Mouse (Mus musculus) brain, embryonic 18.5 days (tissue): ENCODE measurements around the gene Gm10518.
"Not testable (repeated sequence)": the region's sequence is repeated elsewhere in the genome, so short reads cannot be mapped to it uniquely, and the experiment has no call there.

Experiments
- DNase-seq: peaks from one replicate; pipeline ENCODE4 v3.0.0-alpha.2; 2012; ENCODE audit warnings: low read depth, low spot score

Gene Gm10518

DNA sequence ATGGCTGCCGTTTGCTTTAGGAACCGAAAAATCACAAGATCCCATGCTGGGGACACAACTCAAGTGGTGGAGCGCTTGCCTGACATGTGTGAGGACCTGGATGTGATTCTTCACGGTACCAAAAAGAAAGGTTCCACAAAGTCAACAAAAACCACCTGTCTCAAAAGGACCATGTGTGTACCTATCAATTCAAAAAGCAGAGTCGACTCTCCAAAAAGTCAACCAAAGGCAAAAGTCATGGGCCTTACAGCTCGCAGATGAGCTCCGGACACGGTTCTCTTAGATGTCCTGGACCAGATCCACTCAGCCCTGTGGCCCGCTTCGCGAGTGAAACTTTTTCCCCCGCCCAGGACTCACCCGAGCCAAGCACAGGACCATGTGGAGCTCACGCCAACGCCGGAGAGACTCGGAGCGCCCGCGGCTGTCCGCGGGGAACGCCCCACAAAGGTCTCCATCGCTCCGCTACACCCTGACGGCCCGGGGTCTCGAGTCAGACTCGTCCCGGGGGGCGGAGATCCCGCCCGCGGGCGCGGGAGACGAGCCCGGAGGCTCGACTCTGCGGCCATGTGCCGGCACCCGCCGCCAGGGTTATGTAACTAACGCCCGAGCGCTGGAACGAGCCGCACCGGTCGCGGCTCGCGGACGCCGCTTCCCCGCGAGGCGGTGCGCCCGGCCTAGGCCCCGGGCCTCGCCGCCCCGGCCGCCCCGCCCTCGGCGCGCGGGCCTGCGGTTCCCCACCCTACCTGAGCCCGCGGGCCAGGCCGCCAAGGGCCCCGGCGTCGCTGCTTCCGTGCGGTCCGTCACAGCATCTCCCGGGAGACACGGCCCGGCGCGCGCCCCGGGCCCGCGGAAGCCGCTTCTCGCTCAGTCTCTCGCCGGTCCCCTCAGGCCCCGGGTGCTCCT, at the start of gene Gm10518:
Gm10518 (plus strand) TSS at position 767 of the 903 bp plus-strand sequence.
- no peak for DNase-seq

DNA sequence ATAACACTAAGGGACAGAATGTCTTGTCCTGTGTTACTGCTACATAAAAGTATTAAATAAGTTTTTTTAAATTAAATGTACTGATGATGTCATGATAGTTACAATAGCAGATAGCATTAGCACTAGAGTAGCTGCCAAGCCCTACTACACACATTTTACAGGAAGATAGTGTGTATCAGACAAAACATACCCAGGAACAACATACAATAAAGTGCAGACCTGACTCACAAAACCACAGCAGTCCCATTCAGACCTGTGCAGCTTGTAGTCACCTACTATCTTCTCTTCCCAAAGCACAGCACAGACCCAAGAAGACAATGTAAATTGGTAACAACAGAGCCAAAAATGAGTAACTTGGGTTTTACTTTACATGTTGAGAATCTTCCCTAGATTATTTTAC, 46.7 kb upstream of the Gm10518 start:
- no peak for DNase-seq

DNA sequence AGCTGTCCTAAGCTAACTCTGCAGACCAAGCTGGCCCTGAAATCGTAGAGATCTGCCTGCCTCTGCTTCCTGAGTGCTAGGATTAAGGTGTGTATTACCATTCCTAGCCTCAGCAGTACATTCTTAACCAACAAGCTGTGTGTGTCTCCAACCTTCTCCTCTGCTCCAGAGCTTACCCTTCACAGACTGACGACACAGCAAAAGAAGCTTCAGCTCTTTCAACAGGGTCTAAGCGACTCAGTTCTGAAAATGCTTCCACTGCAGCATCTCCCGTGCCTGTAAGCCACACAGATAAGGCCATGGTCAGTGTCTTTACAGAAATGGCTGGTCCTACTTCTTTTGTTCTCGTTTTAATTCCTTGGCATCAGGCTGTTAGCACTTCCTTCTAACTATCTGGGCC, 43.1 kb upstream of the Gm10518 start:
- no peak for DNase-seq

- no peak for DNase-seq
Observed at GRCm38 (mm10) chr1:179760553-179760952, 42.6 kb upstream of the Gm10518 start.

DNA sequence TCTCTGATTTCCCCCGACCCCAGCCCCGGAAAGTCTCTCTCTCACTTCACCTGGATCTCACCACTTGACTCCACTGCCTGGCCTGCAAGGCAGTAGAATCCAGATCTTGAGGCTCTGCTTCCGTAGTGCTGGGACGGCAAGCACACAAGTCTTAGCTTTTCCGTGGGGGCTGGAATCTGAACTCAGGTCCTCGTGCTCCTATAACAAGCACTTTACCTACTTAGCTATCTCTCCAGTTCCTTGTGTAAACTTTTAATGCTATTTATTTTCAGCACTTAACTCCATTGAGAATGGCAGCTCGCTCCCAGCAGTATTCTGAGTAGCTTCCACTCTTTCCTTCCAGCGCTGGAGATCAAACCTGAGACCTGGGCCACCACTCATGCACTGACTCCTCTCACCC, 26.3 kb upstream of the Gm10518 start:
- DNase-seq = no peak

- no peak for DNase-seq
Observed at GRCm38 (mm10) chr1:179784098-179784497, 19.1 kb upstream of the Gm10518 start.

DNA sequence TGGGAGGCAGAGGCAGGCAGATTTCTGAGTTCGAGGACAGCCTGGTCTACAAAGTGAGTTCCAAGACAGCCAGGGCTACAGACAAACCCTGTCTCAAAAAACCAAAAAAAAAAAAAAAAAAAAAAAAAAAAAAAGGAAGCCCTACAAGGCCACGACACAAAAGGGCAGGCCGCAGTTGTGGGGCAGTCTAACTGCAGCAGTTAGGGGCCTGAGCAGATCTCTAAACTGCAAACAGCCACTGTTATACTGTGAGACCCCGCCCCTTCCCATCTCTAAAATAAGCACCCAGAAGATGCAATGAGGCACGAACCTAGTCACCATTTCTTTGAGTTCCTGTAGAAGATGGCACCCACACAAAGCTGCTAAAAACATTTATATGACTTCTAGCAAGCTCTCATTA, 17.7 kb upstream of the Gm10518 start:
- DNase-seq = no peak

- no peak for DNase-seq
Observed at GRCm38 (mm10) chr1:179787281-179787680, 15.9 kb upstream of the Gm10518 start.

DNA sequence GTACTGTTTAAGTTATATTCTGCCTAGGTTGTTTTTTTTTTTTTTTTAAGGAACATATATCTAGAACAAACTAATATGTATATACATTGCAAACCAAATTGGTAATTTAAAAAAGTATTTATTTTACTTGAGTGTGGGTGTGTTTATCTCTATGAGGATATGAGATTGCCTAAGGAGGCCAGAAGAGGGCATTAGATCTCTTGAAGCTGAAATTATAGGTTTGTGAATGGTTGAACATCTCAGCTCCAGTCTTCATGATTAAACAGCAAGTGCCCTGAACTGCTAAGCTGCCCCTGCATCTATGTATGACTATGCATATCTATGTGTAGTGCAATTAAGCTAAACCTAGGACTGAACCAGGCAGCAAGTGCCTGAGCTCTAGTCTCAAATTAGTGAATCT, 4.4 kb upstream of the Gm10518 start:
- DNase-seq = no peak

DNA sequence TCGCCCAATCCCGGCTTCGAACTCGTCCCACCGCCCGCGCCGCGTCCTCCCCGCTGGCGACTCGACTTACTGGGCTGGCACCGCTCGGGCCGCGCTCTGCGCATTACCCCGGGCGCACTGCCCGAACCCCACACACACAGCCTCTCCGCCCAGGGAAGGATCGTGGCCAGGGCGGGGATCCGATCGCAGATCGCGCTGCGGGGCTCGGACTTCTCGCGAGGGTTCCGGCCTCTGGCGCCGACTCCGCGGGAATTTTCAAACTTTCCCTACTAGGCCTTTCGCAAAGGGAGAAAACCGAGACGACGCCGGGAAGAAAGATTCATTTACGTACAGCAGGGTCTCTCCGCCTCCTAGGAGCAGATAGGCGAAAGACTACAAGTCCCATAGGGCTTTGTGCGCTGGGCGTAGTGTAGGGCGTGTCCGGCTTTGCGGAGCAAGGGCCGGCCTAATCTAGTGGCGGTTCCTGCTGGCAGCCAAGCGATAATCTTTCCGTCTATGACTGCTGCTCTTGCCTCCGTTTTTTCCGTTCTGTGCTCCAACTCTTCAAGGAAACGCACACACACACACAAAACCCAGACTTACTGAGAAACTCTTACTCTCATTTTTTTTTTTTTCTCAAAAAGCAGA, 450 bp downstream of the Gm10518 start, which contains the start of gene Ahctf1:
Ahctf1 (minus strand) TSS at position 168 of the 627 bp plus-strand sequence.
- peak; percentile 97 for DNase-seq

- no peak for DNase-seq
Observed at GRCm38 (mm10) chr1:179804140-179804881, 1.1 kb downstream of the Gm10518 start.

DNA sequence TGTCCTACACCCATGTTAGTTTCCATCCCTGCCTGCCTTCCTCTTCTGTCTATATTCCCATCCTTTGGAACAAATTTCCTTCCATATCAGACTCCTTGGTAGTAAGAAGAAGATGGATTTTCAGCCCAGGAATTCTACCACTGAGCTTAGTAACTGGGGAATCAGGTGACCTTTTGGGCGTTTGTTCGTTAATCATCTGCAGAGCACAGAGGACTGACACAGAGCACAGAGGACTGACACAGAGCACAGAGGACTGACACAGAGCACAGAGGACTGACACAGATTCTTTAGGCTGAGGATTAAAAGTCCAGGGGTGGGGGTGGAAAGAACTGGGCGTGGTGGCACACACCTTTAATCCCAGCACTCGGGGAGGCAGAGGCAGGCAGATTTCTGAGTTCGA, 2.6 kb downstream of the Gm10518 start:
- DNase-seq = no peak

DNA sequence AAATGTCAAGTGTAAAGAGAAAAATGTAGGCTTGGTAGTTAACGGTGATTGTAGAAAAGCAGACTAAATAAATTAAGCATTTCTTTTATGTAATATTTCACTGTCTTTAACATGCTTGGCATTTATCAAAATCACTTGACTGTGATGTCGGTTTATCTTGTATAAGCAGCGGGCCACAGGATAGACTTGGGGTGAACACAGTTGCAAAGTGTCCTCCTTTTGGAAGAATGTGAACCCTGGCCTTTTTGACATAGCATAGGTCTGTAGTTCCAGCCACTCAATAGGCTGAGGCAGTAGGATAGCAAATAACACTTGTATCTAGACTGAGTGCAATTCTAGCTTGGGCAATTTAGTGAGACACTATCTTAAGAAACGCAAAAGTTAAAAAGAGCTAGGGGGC, 4.3 kb downstream of the Gm10518 start:
- no peak for DNase-seq

DNA sequence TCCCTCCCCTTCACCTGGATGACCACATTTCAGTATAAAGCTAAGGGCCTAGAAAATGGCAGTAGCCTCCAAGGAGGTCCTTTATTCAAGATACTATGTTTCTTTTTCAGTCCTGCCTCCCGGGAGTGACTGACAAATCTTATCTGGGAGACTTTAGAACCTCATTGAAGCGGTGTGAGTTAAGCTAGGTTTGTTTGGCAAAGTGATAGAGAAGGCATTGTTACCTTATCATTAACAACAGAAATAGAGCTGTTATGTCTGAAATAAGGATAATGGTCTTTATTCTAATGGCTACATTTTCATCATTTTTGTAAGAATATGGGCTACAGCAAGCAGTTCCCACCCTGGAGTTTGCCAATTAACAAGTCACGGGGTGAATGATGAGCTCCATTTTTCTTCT, 5.1 kb downstream of the Gm10518 start:
- no peak for DNase-seq

DNA sequence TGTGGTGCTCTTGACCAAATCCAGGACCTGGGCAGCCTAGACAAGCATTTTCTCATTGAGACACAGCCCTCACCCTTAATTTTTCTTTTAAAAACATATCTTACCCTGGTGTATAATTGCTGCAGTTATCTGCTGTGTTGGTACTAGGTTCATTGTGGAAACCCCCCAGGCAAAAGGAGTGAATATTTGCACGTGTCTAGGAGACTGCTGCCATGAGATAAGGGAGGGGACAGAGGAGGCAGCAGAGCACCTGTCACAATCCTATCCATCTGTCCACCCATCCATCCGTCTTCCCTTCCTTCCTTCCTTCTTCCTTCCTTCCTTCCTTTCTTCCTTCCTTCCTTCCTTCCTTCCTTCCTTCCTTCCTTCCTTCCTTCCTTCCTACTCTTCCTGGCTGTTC, 10.2 kb downstream of the Gm10518 start:
- DNase-seq = no peak

- no peak for DNase-seq
Observed at GRCm38 (mm10) chr1:179814616-179815015, 11.4 kb downstream of the Gm10518 start.

GRCm38 (mm10) chr1:179818490-179819278, 15.5 kb downstream of the Gm10518 start:
- not testable (repeated sequence) for DNase-seq

GRCm38 (mm10) chr1:179824549-179824948, 21.4 kb downstream of the Gm10518 start:
- no peak for DNase-seq

- DNase-seq = no peak
Observed at GRCm38 (mm10) chr1:179828051-179828450, 24.9 kb downstream of the Gm10518 start.

- no peak for DNase-seq
Observed at GRCm38 (mm10) chr1:179828900-179829299, 25.7 kb downstream of the Gm10518 start.

DNA sequence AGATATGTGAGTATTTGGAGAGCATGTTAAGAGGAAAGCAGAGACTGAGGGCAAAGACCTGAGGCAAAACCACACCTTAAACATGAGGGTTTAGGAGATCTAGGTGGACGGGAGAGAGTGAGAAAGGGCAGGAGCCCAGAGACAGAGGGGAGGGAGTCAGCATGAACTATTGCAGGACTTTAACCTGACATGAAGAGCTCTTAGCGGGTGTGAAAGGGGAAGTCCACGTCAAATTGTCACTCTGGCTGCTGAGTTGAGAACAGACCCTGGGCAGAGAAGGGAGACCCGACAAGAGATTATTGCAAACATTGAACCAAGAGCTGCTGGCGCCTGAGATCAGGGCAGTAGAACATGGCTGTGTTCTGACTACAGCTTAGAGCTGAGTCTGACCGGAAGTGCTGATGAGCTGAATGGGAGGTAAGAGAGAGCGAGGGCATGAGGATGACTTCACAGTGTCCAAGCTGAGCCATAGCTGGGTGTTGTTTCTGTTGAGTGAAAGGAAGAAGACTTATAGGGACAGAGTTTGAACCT, 29.6 kb downstream of the Gm10518 start:
- no peak for DNase-seq
